Comparison of ENCODE assay signal across 8 mouse cellular contexts in the genomic region with DNA sequence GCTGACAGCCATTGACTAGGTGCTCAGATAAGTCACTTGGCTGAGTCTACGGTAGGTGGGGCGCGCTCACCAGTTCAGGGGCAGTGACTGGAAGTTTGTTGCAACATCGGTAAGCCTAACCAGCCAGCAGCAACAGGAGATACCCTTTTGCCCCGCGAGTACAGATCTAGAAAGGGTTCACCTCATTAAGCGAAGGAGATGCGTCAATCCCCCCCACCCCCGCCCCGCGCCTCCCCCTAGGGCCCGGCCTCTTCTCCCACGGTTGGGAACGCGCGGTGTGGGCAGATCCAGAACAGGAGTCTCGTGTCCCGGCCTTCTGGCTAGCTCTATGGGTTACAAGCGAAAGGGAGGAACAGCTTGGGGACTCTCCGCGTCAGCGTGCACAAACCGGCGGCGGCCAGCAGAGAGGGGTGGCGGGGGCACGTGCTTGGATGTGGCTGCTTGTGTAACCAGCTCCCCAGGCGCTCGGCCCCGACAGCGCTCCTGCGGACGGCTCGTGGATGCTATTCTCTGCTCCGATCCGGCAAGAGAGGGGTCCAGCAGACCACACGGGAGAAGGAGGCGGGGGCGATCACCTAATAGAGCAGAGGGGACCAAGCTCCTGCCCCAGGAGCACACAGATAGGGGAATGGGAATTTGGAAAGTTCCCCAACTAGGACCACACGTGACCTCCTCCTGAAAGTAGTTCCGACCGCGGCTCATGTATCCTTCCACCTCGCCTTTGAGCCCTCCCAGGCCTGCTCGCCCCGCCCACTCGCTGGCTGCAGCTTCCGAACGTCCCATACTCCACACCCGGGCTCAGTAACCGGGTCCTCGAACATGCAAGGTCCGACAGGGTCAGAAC. TPM values are rescaled to one million over a fixed set of nuclear protein-coding genes. Genes with fewer than 3 reads are reported as not detected.
DNase-seq lines count a peak whose midpoint lies in the region; ATAC-seq and TF ChIP-seq lines count a peak whose summit lies in the region.

No protein-coding gene starts in this region.

- peak overlapping the region; percentile 99 for H3K27ac ChIP-seq in cortical plate, adult 2 months (ENCODE audit: insufficient read depth, low read length)

- peak; percentile 73 for TF ChIP-seq POLR2A in cortical plate, adult 2 months (IDR thresholded peaks at IDR 0.05; ENCODE audit: extremely low read depth, insufficient read depth, low read length)

- intact Hi-C loops in left cerebral cortex, postnatal 10 days (cut with DNase I), result loop anchor here (2.0 to 10.0 kb wide), 5 partner anchors 43 to 609 kb away; no protein-coding TSS in a partner anchor

- TF ChIP-seq CTCF in cortical plate, adult 2 months (IDR thresholded peaks at IDR 0.05; ENCODE audit: extremely low read depth, insufficient read depth, low read length), result 0 out of 2 replicates have a peak, but pooled peaks have one; percentile 11

- ATAC-seq in activated CD4-positive, CD25-positive, alpha-beta regulatory T cell, adult 4 months, result peak; percentile 50
- ATAC-seq in megakaryocyte-erythroid progenitor cell, adult 5-6 weeks (replicated peaks; ENCODE audit: low FRiP score, low TSS enrichment, poor library complexity, severe bottlenecking), result peak; percentile 70

- peak; percentile 96 to 97 for DNase-seq in gastrocnemius, adult 8-10 months (ENCODE audit: low spot score in 2 of 2)
- DNase-seq in induced T-regulatory cell, adult 2 months (ENCODE audit: low read depth), result peak; percentile 98
- DNase-seq in left cerebral cortex, postnatal 10 days (ENCODE audit: extremely low spot score in 1 of 2, low spot score in 2 of 2), result peak; percentile 97 to 99
- peak; percentile 96 for DNase-seq in right cerebral cortex, postnatal 25 days
- DNase-seq in urinary bladder, postnatal 4 days (ENCODE audit: low spot score in 2 of 2), result peak; percentile 94 to 98

- peak overlapping the region; percentile 86 for H3K4me3 ChIP-seq in cortical plate, adult 2 months (ENCODE audit: insufficient read depth, low read length)

- H3K4me1 ChIP-seq in cortical plate, adult 2 months (ENCODE audit: control insufficient read depth, insufficient read depth, low read length), result no peaks in the 10 kb centered on the region; the same call in 1 of the 2 replicates

RNA-seq across cellular contexts. Expression of gene Pten, which starts 1.3 kb away (rescaled TPM):
- polyA plus RNA-seq in activated CD4-positive, CD25-positive, alpha-beta regulatory T cell, adult 4 months (2017; shearing (Covaris generic)), result 10 to 100 TPM; 14.2 to 15.3 TPM
- 60.7 and 62.2 TPM in 2 replicates for polyA plus RNA-seq in cortical plate, adult 2 months (2012; rRNA removed)
- 10 to 100 TPM; 28.0 to 39.8 (median 32.4) TPM for total RNA-seq in gastrocnemius, adult 8-10 months (2022)
- 100 to 1,000 TPM; 156 to 162 TPM for total RNA-seq in left cerebral cortex, postnatal 10 days (2021)
- 51.0 and 53.2 TPM in 2 replicates for total RNA-seq in megakaryocyte-erythroid progenitor cell, adult 5-6 weeks (2014; fragmentation: Nextera tagmentation)
- 63.2 and 90.9 TPM in 2 replicates for total RNA-seq in megakaryocyte-erythroid progenitor cell, adult 5-6 weeks (2017)

RNA-seq across cellular contexts. Expression of gene Atad1, which starts 16.4 kb away (rescaled TPM):
- 100 to 1,000 TPM in 1 of 2 experiments, 10 to 100 TPM in 1; 86.2 to 108 TPM for polyA plus RNA-seq in activated CD4-positive, CD25-positive, alpha-beta regulatory T cell, adult 4 months (2017; shearing (Covaris generic))
- 69.5 and 71.0 TPM in 2 replicates for polyA plus RNA-seq in cortical plate, adult 2 months (2012; rRNA removed)
- 10 to 100 TPM; 58.0 to 72.1 (median 60.8) TPM for total RNA-seq in gastrocnemius, adult 8-10 months (2022)
- total RNA-seq in left cerebral cortex, postnatal 10 days (2021), result 100 to 1,000 TPM; 111 to 124 TPM
- 31.4 and 49.4 TPM in 2 replicates for total RNA-seq in megakaryocyte-erythroid progenitor cell, adult 5-6 weeks (2014; fragmentation: Nextera tagmentation)
- 78.5 and 83.7 TPM in 2 replicates for total RNA-seq in megakaryocyte-erythroid progenitor cell, adult 5-6 weeks (2017)

Comparison
In these comparisons a context has a peak if more than half of its experiments do, and no peak if none do; other contexts are left out.
1. Peak in every context shown above with its lines: DNase-seq, ATAC-seq, H3K4me3 ChIP-seq and H3K27ac ChIP-seq.